Mouse (Mus musculus) stomach, embryonic 16.5 days (tissue): ENCODE results near the gene Trpm3. TPM values are rescaled to one million over a fixed set of nuclear protein-coding genes. Genes with fewer than 3 reads are reported as not detected.

Source experiments
- ATAC-seq: fragments of 200-750 bp; cut with Nextera tagmentation; 2 replicates; pipeline ENCODE4 v1.8.0; 2017; ENCODE audit warnings: moderate number of reproducible peaks, moderate TSS enrichment; ENCODE audit not compliant: insufficient read depth, low FRiP score
- H3K27ac ChIP-seq: fragments of 300-500 bp; sonication (generic); 2 replicates; pipeline ENCODE4 v1.5.1; 2014; ENCODE audit warnings: low read length
- H3K27me3 ChIP-seq: fragments of 300-500 bp; sonication (generic); 2 replicates; pipeline ENCODE4 v1.6.1; 2014; ENCODE audit warnings: low read length, control low read depth, mixed read lengths; ENCODE audit not compliant: control insufficient read depth, insufficient read depth
- H3K36me3 ChIP-seq: fragments of 300-500 bp; sonication (generic); 2 replicates; pipeline ENCODE4 v1.6.1; 2014; ENCODE audit warnings: low read length; ENCODE audit not compliant: control insufficient read depth, insufficient read depth
- H3K4me1 ChIP-seq: fragments of 300-500 bp; sonication (generic); 2 replicates; pipeline ENCODE4 v1.6.1; 2014; ENCODE audit warnings: low read length, control low read depth, mixed read lengths; ENCODE audit not compliant: control insufficient read depth, insufficient read depth
- H3K4me2 ChIP-seq: fragments of 300-500 bp; sonication (generic); 2 replicates; pipeline ENCODE4 v1.6.1; 2014; ENCODE audit warnings: low read depth, low read length, mixed read lengths
- H3K4me3 ChIP-seq: fragments of 300-500 bp; sonication (generic); replicated peaks from 2 replicates; pipeline ENCODE4 v1.5.1; 2014; ENCODE audit warnings: mild to moderate bottlenecking, low read length
- H3K9ac ChIP-seq: fragments of 300-500 bp; sonication (generic); 2 replicates; pipeline ENCODE4 v1.6.1; 2014; ENCODE audit warnings: low read length
- H3K9me3 ChIP-seq: fragments of 300-500 bp; sonication (generic); replicated peaks from 2 replicates; pipeline ENCODE4 v1.6.1; 2016; ENCODE audit warnings: low read length, control low read depth; ENCODE audit not compliant: control insufficient read depth
- WGBS: fragments of 180-500 bp; shearing (Covaris S2); extraction: QIAGEN DNeasy Blood & Tissue Kit; methylation state at CpG from one replicate; pipeline ENCODE4 v1.1.7; 2014; 5-methylcytosine and 5-hydroxymethylcytosine counted together
- polyA plus RNA-seq: library from polyadenylated mRNA; unstranded; fragments of >200 nt; fragmentation: Nextera tagmentation; extraction: Ambion mirVana; gene quantifications from 2 replicates; pipeline ENCODE4 v1.2.1, GENCODE M21; 2015

Trpm3 gene
- polyA plus RNA-seq, 1 experiment from 2014 or later: 1.0 TPM

GRCm38 (mm10) chr19:22635635-22636034, 496.8 kb downstream of the Trpm3 start:
- H3K4me3 ChIP-seq: no peak overlapping the region
- no peak for ATAC-seq
- H3K27me3 ChIP-seq: no peaks in the 10 kb centered on the region
- 38% methylated on average over 10 of the region's 10 CpGs for WGBS
- no peaks in the 10 kb centered on the region for H3K36me3 ChIP-seq
- H3K9ac ChIP-seq: no peak overlapping the region
- H3K9me3 ChIP-seq: no peaks in the 10 kb centered on the region
- no peak overlapping the region for H3K4me2 ChIP-seq
- H3K4me1 ChIP-seq: no peaks in the 10 kb centered on the region
- no peak overlapping the region for H3K27ac ChIP-seq

- Histone ChIP-seq H3K27me3 (no peaks in the 10 kb centered on the region), H3K4me1 (no peaks in the 10 kb centered on the region), H3K9ac (no peak overlapping the region), H3K27ac (no peak overlapping the region), H3K36me3 (no peaks in the 10 kb centered on the region), H3K4me3 (no peak overlapping the region), H3K4me2 (no peak overlapping the region), H3K9me3 (no peaks in the 10 kb centered on the region)
- 88% methylated on average over 2 of the region's 2 CpGs for WGBS
- no peak for ATAC-seq
These were observed 498.9 kb downstream of the Trpm3 start for GRCm38 (mm10) chr19:22637786-22638185.

DNA sequence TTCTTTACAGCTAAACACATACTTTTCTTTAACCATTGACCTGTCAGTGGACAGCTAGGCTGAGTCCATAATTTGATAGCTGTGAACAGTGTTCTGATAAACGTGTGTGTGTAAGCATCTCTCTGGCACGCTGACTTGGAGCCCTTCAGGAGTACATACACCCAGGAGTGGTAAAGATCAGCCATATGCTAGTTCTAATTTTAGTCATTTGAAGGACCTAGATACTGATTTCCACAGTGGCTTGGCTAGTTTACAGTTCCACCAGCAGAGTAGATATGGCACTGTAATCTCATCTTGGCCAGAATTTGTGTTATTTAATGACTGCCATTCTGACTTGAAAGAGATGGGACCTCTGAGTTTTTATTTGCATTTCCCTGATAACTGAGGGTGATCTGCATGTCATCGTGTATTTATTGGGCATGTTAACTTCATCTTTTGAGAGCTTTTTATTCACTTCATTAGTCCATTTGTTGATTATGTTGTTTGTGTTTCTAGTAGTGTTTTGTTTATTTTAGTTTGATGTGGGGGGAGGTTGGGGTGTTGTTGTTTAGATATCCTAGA, 499.6 kb downstream of the Trpm3 start:
- no peak for ATAC-seq
- Histone ChIP-seq H3K9me3 (no peaks in the 10 kb centered on the region), H3K4me1 (no peaks in the 10 kb centered on the region), H3K4me3 (no peak overlapping the region), H3K9ac (no peak overlapping the region), H3K27me3 (no peaks in the 10 kb centered on the region), H3K4me2 (no peak overlapping the region), H3K27ac (no peak overlapping the region), H3K36me3 (no peaks in the 10 kb centered on the region)
- WGBS: 75% methylated on average over 3 of the region's 3 CpGs

GRCm38 (mm10) chr19:22642124-22642523, 503.3 kb downstream of the Trpm3 start:
- Histone ChIP-seq H3K36me3 (no peaks in the 10 kb centered on the region), H3K4me3 (no peak overlapping the region), H3K4me2 (no peak overlapping the region), H3K4me1 (no peaks in the 10 kb centered on the region), H3K9ac (no peak overlapping the region), H3K27me3 (no peaks in the 10 kb centered on the region), H3K27ac (no peak overlapping the region), H3K9me3 (no peaks in the 10 kb centered on the region)
- WGBS: 70% methylated on average over 2 of the region's 2 CpGs
- ATAC-seq: no peak

- H3K4me3 ChIP-seq: no peak overlapping the region
- no peak overlapping the region for H3K9ac ChIP-seq
- H3K36me3 ChIP-seq: no peaks in the 10 kb centered on the region
- no peak overlapping the region for H3K27ac ChIP-seq
- no peaks in the 10 kb centered on the region for H3K9me3 ChIP-seq
- no peaks in the 10 kb centered on the region for H3K27me3 ChIP-seq
- H3K4me2 ChIP-seq: no peak overlapping the region
- no peaks in the 10 kb centered on the region for H3K4me1 ChIP-seq
- ATAC-seq: no peak
- WGBS: 67% methylated on average over 14 of the region's 14 CpGs
These were observed 517.8 kb downstream of the Trpm3 start for GRCm38 (mm10) chr19:22656466-22657215.

DNA sequence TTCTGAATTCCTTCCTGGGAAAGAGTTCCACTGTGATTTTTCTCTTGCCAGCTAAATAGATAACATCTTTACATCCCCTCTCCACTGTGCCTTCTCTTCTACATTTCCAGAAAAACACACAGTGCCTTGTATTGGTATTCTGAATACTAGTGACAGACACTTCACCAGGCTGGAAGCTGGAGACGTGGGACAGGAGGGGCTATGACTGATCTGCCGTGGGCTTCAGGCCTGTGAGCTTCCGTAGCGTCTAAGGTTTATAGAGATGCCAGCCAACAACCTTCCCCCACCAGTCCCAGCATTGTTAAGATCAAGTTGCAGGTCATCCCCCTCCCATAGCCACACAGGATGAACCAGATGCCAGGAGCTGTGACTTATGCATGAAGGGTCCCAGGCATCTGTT, 518.4 kb downstream of the Trpm3 start:
- 67% methylated on average over 4 of the region's 4 CpGs for WGBS
- Histone ChIP-seq H3K9ac (no peak overlapping the region), H3K36me3 (no peaks in the 10 kb centered on the region), H3K4me3 (no peak overlapping the region), H3K27me3 (no peaks in the 10 kb centered on the region), H3K4me2 (no peak overlapping the region), H3K9me3 (no peaks in the 10 kb centered on the region), H3K4me1 (no peaks in the 10 kb centered on the region), H3K27ac (no peak overlapping the region)
- ATAC-seq: no peak

GRCm38 (mm10) chr19:22665401-22665800, 526.6 kb downstream of the Trpm3 start:
- Histone ChIP-seq H3K9me3 (no peaks in the 10 kb centered on the region), H3K27ac (no peak overlapping the region), H3K36me3 (no peaks in the 10 kb centered on the region), H3K4me1 (no peaks in the 10 kb centered on the region), H3K4me2 (no peak overlapping the region), H3K9ac (no peak overlapping the region), H3K27me3 (no peaks in the 10 kb centered on the region), H3K4me3 (no peak overlapping the region)
- no peak for ATAC-seq
- 81% methylated on average over 4 of the region's 4 CpGs for WGBS

DNA sequence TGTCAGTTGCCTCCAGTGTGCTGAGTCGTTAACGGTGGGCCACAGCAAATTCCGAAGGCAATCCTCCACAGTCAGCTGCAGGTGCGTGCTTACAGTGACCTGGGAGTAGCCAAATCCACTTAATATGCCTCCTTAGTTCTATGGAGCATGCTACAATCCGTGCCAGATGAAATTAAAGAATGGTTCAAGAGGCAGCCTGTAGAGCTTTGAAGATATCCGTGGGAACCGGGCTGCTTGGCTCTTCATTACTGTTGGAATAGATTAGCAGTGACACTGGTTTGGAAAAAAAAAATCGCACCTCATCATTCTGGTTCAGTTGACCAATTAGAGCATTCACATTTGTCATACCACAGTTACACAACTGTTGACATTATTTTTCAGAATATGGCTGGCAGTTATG, 531.4 kb downstream of the Trpm3 start:
- H3K4me2 ChIP-seq: no peak overlapping the region
- H3K9ac ChIP-seq: no peak overlapping the region
- no peak overlapping the region for H3K27ac ChIP-seq
- no peak overlapping the region for H3K4me3 ChIP-seq
- H3K36me3 ChIP-seq: no peaks in the 10 kb centered on the region
- no peaks in the 10 kb centered on the region for H3K27me3 ChIP-seq
- no peak for ATAC-seq
- no peaks in the 10 kb centered on the region for H3K9me3 ChIP-seq
- no peaks in the 10 kb centered on the region for H3K4me1 ChIP-seq
- 82% methylated on average over 8 of the region's 8 CpGs for WGBS

- Histone ChIP-seq H3K4me3 (no peak overlapping the region), H3K4me1 (no peaks in the 10 kb centered on the region), H3K4me2 (no peak overlapping the region), H3K9ac (no peak overlapping the region), H3K9me3 (no peaks in the 10 kb centered on the region), H3K27ac (no peak overlapping the region), H3K27me3 (no peaks in the 10 kb centered on the region), H3K36me3 (no peaks in the 10 kb centered on the region)
- WGBS: 88% methylated on average over 3 of the region's 3 CpGs
- ATAC-seq: no peak
These were observed 534.0 kb downstream of the Trpm3 start for GRCm38 (mm10) chr19:22672892-22673291.
